Mouse (Mus musculus) ES-Bruce4 (cell line): Measurements from ENCODE around the gene A730015C16Rik. TPM values are rescaled to one million over a fixed set of nuclear protein-coding genes. Genes with fewer than 3 reads are reported as not detected.

Experiments
- H3K27ac ChIP-seq: 2 replicates; pipeline ENCODE4 v1.5.1; 2012; ENCODE audit warnings: low read length, inconsistent platforms; ENCODE audit not compliant: insufficient read depth
- H3K27me3 ChIP-seq: 2 replicates; pipeline ENCODE4 v1.6.1; 2012; ENCODE audit warnings: mild to moderate bottlenecking, low read length, inconsistent platforms; ENCODE audit not compliant: control insufficient read depth, poor library complexity, insufficient read depth, severe bottlenecking
- H3K36me3 ChIP-seq: 2 replicates; pipeline ENCODE4 v1.6.1; 2012; ENCODE audit warnings: inconsistent platforms, mild to moderate bottlenecking, low read length, moderate library complexity; ENCODE audit not compliant: control insufficient read depth, poor library complexity, insufficient read depth, severe bottlenecking
- H3K4me1 ChIP-seq: one replicate; pipeline ENCODE4 v1.8.1; 2011; ENCODE audit warnings: low read length; ENCODE audit not compliant: control insufficient read depth, insufficient read depth
- H3K4me3 ChIP-seq: 2 replicates; pipeline ENCODE4 v1.5.1; 2011; ENCODE audit warnings: low read depth, mild to moderate bottlenecking, low read length
- H3K9ac ChIP-seq: 2 replicates; pipeline ENCODE4 v1.6.1; 2012; ENCODE audit warnings: low read depth, mild to moderate bottlenecking, inconsistent platforms; ENCODE audit not compliant: poor library complexity, severe bottlenecking
- H3K9me3 ChIP-seq: replicated peaks from 2 replicates; pipeline ENCODE4 v1.6.1; 2012; ENCODE audit warnings: mild to moderate bottlenecking, low read length, inconsistent platforms; ENCODE audit not compliant: control insufficient read depth, poor library complexity, insufficient read depth, severe bottlenecking
- CTCF ChIP-seq: IDR thresholded peaks from one replicate; pipeline ENCODE4 v1.8.1; 2011; ENCODE audit warnings: low read depth, low read length
- EP300 ChIP-seq: IDR thresholded peaks from 2 replicates; pipeline ENCODE4 v1.6.1; 2011; ENCODE audit warnings: low read depth, low read length; ENCODE audit not compliant: insufficient read depth
- POLR2A ChIP-seq: IDR thresholded peaks from one replicate; pipeline ENCODE4 v1.8.1; 2011; ENCODE audit warnings: low read length; ENCODE audit not compliant: insufficient read depth
- polyA plus RNA-seq: library from polyadenylated mRNA; stranded (reverse); fragments of >200 nt; gene quantifications from 2 replicates; pipeline ENCODE4 v1.2.4, GENCODE M21; 2011; ENCODE audit warnings: low read depth; ENCODE audit not compliant: missing spikeins, insufficient read depth, insufficient read length

The A730015C16Rik gene
- polyA plus RNA-seq, 1 experiment, result not detected

DNA sequence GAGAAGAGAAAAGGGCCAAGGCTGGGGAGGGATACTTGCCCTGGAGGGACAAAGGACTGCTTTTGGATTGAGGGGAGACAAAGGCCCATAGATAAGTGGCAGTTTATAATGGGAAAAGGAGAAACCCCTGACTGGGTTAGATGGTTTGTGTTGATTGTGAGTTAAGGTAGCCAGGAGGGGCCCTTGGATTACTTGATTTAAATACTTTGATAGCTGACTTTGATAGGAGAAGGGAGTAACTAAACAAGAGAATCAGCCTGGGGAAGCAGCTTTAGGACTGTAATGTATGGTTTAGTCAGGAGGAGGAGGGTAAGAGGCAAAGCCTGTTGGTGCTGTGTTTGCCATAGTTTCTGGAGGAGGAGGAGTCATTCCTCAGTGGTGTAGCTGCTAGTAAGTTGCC is 5.1 kb downstream of the A730015C16Rik start:
- TF ChIP-seq EP300, result 0 out of 2 replicates have a peak, but pooled peaks have one; percentile 18
- no peak for TF ChIP-seq CTCF
- no peak for TF ChIP-seq POLR2A
- Histone ChIP-seq H3K4me3 (no peak overlapping the region), H3K27ac (peak overlapping the region; percentile 93), H3K9ac (peak overlapping the region; percentile 18; the same call in 1 of the 2 replicates), H3K36me3 (no peaks in the 10 kb centered on the region), H3K27me3 (no peaks in the 10 kb centered on the region), H3K4me1 (peaks cover 2% of the 10 kb centered on the region), H3K9me3 (no peaks in the 10 kb centered on the region)

DNA sequence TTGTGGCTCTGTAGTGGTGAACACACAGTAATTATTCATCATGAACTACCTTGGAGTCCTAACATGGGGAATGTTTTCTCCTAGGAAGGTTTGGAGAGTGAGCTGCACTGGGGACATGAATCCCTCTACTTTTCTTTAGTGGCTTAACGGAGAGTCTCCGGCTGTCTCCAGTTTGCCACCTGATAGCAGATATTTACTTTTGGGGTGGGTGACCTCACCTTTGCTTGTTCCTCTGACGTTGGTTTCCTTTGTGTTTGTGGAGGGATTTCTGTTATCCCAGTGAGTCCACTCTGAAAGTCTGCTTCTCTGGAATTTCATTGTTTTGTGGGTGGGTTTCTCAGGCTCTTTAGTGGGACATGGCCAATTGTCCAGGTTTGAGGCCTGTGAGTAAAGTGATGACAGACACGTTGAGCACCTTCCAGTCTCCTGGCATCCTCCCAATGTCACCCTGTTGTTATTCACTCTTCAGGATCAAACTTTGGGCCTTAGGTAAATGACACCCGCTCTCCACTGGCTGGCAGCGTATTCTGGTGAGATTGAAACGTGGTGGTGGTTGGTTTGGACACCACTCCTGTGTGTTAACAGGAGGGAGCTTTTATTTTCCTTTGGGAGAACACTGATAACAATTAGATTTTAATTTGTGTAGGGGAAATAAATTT is 6.4 kb downstream of the A730015C16Rik start:
- no peak for TF ChIP-seq CTCF
- no peak for TF ChIP-seq POLR2A
- TF ChIP-seq EP300, result no peak
- Histone ChIP-seq H3K9ac (no peak overlapping the region), H3K27me3 (no peaks in the 10 kb centered on the region), H3K4me1 (peaks cover 2% of the 10 kb centered on the region), H3K36me3 (no peaks in the 10 kb centered on the region), H3K27ac (peak overlapping the region; percentile 19; the same call in 1 of the 2 replicates), H3K9me3 (no peaks in the 10 kb centered on the region), H3K4me3 (no peak overlapping the region)

DNA sequence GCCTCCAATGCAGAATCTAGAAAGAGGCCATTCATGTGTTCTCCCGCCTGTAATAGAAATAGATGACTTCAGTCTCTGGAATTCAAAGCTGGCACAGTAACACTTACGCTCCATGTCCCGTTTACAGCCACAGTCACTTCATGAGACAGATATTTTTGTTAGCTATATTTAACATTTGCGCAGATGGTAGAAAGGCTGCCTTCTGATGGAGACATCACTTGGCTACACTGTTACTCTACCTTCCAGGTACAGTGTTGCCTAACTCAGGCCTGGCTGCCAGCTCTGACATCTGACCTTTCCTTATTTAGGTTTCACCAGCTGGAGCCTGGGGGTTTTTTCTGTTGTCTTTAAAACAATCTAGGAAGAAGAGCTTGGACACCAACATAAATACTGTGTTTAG is 10.4 kb downstream of the A730015C16Rik start:
- H3K9me3 ChIP-seq, result no peaks in the 10 kb centered on the region
- no peak overlapping the region for H3K27ac ChIP-seq

DNA sequence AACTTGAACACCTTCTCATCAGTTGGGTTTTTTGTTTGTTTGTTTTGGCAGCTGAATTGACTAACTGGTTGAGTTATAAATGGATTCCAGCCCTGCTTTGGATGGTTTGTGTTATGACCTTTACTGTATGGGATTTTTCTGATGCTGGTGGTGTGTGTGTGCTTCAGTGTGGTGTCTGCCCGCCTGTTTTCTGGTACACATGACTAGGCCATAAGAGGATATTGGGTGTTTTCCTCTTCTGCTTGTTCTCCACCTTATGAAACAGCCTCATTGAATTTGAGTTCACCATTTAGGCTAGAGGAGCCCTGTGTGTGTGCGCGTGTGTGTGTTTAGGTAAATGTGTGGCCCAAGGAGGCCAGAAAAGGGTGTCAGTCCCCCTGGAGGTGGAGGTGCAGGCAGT is 12.9 kb downstream of the A730015C16Rik start:
- Histone ChIP-seq H3K4me3 (peak overlapping the region; percentile 97), H3K4me1 (no peaks in the 10 kb centered on the region), H3K27me3 (no peaks in the 10 kb centered on the region), H3K9me3 (no peaks in the 10 kb centered on the region), H3K9ac (peak overlapping the region; percentile 95), H3K36me3 (no peaks in the 10 kb centered on the region), H3K27ac (peak overlapping the region; percentile 97)
- TF ChIP-seq POLR2A (no peak), CTCF (no peak), EP300 (no peak)

More for the DNA sequence above, 10.4 kb downstream of the A730015C16Rik start:
- peaks cover 2% of the 10 kb centered on the region for H3K4me1 ChIP-seq
- H3K4me3 ChIP-seq, result no peak overlapping the region
- H3K9ac ChIP-seq, result no peak overlapping the region
- H3K36me3 ChIP-seq, result no peaks in the 10 kb centered on the region
- no peak for TF ChIP-seq EP300
- no peak for TF ChIP-seq POLR2A
- TF ChIP-seq CTCF, result no peak
- no peaks in the 10 kb centered on the region for H3K27me3 ChIP-seq

DNA sequence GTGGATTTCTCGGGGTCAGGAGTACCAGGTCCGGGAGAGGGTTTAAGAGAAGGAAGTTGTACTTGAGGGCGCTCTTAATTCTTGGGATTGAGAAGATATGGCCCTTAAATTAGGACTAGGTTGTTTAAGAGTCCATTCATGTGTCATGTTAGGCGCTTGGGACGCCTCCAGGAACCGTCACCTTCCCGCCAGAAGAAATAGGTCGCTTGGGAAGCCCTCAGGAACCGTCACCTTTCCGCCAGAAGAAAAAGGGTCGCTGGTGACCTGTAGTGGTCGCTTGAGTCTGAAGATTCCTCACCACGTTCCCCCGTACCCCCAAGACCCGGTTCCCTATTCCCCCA is 13.5 kb downstream of the A730015C16Rik start:
- Histone ChIP-seq H3K27ac (peak overlapping the region; percentile 97), H3K27me3 (no peaks in the 10 kb centered on the region), H3K4me1 (no peaks in the 10 kb centered on the region), H3K4me3 (peak overlapping the region; percentile 97), H3K36me3 (peaks cover 5% of the 10 kb centered on the region; the same call in 1 of the 2 replicates), H3K9ac (peak overlapping the region; percentile 95), H3K9me3 (no peaks in the 10 kb centered on the region)
- TF ChIP-seq EP300 (no peak), POLR2A (no peak), CTCF (no peak)

DNA sequence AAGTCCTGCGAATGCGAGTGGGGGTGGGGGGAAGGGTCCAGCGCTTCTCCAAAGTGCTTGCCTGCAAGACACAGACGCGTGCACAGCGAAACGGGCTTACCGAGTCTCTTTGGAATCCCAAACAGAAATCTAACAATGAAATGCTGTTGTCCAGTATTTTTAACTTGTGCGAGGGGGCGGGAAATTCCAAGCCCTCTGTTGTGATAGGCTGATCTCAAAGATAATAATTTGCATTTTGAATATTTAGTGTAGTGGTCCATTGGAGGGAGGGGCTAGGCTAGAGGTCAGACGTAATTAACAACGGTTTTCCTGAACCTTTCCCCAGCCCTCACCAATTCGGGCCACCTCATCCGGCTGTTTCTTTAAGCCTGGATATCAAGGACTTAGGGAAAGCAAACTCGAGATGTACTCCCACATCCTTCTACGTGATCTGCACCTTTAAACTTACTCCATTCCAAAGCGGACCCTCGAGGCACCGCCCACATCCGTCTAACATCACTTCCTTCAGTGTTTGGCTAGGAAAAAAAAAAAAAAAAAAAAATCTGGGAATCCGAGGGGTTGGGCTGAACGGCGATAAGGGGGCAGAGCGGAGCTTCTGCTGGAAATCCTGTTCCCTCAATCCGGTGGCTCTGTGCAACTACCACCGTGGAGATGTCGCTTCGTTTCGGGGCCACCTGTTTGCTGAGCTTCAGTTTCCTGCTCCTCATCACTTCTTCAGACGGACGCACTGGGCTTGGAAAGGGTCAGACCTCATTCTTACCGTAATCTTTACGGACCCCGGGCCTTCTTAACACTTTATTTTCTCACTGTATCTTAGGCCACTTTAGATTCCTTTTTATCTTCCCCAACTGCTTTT is 14.1 kb downstream of the A730015C16Rik start, which contains the start of gene Txndc12:
Gene Txndc12, plus strand, starts transcription at position 487 of the 856 bp plus-strand sequence.
- H3K4me3 ChIP-seq, result peak within 1 kb of the TSS; percentile 97
- H3K36me3 ChIP-seq, result peaks cover 7% of the 10 kb centered on the region; the same call in 1 of the 2 replicates
- peak within 1 kb of the TSS; percentile 95 for H3K9ac ChIP-seq
- peak within 1 kb of the TSS; percentile 97 for H3K27ac ChIP-seq
- H3K27me3 ChIP-seq, result no peaks in the 10 kb centered on the region
- TF ChIP-seq POLR2A (peak; percentile 38), EP300 (no peak), CTCF (no peak)
- no peaks in the 10 kb centered on the region for H3K4me1 ChIP-seq
- H3K9me3 ChIP-seq, result no peaks in the 10 kb centered on the region
